Mouse (Mus musculus) forebrain, embryonic 14.5 days (tissue): ENCODE measurements around the gene Bmp6. TPM values are rescaled to one million over a fixed set of nuclear protein-coding genes. Genes with fewer than 3 reads are reported as not detected.
A peak's percentile ranks its signal among the peaks of the same experiment; 100 is the strongest.

Source experiments
- ATAC-seq: fragments of 200-750 bp; cut with Nextera tagmentation; 2 replicates; pipeline ENCODE4 v1.8.0; 2017; ENCODE audit warnings: mild to moderate bottlenecking, moderate library complexity
- DNase-seq: peaks from one replicate; pipeline ENCODE4 v3.0.0-alpha.2; 2015; ENCODE audit warnings: low spot score
- H3K27ac ChIP-seq: fragments of 300-500 bp; sonication (generic); 2 replicates; pipeline ENCODE4 v1.5.1; 2014; ENCODE audit warnings: low read depth, mild to moderate bottlenecking, control low read depth, low read length, moderate library complexity
- H3K27me3 ChIP-seq: fragments of 300-500 bp; sonication (generic); replicated peaks from 2 replicates; pipeline ENCODE4 v1.6.1; 2014; ENCODE audit warnings: low read length, control low read depth, mixed read lengths; ENCODE audit not compliant: control insufficient read depth, insufficient read depth
- H3K36me3 ChIP-seq: fragments of 300-500 bp; sonication (generic); 2 replicates; pipeline ENCODE4 v1.6.1; 2014; ENCODE audit warnings: low read length, control low read depth; ENCODE audit not compliant: control insufficient read depth, insufficient read depth
- H3K4me1 ChIP-seq: fragments of 300-500 bp; sonication (generic); 2 replicates; pipeline ENCODE4 v1.6.1; 2014; ENCODE audit warnings: antibody characterized with exemption, low read length, control low read depth; ENCODE audit not compliant: control insufficient read depth, insufficient read depth
- H3K4me2 ChIP-seq: fragments of 300-500 bp; sonication (generic); 2 replicates; pipeline ENCODE4 v1.6.1; 2014; ENCODE audit warnings: mild to moderate bottlenecking, control low read depth, low read length
- H3K4me3 ChIP-seq: fragments of 300-500 bp; sonication (generic); 2 replicates; pipeline ENCODE4 v1.5.1; 2014; ENCODE audit warnings: low read depth, low read length, control low read depth
- H3K9ac ChIP-seq: fragments of 300-500 bp; sonication (generic); 2 replicates; pipeline ENCODE4 v1.6.1; 2014; ENCODE audit warnings: mild to moderate bottlenecking, low read length, control low read depth, moderate library complexity
- H3K9me3 ChIP-seq: fragments of 300-500 bp; sonication (generic); replicated peaks from 2 replicates; pipeline ENCODE4 v1.6.1; 2016; ENCODE audit warnings: low read length, control low read depth, mixed read lengths; ENCODE audit not compliant: control insufficient read depth
- WGBS: fragments of 180-500 bp; shearing (Covaris S2); extraction: QIAGEN DNeasy Blood & Tissue Kit; methylation state at CpG from one replicate; pipeline ENCODE4 v1.1.7; 2014; 5-methylcytosine and 5-hydroxymethylcytosine counted together
- polyA plus RNA-seq: library from polyadenylated mRNA; unstranded; fragments of >200 nt; fragmentation: Nextera tagmentation; extraction: Ambion mirVana; gene quantifications from 2 replicates; pipeline ENCODE4 v1.2.1, GENCODE M21; 2014

Gene Bmp6
- 2.6 and 3.7 TPM in 2 replicates for polyA plus RNA-seq

GRCm38 (mm10) chr13:38344713-38345430 lies at the start of gene Bmp6:
TSS of gene Bmp6 (plus strand) at chr13:38345107.
- 3% methylated on average over 54 of the region's 54 CpGs for WGBS
- H3K27me3 ChIP-seq, result peaks cover 46% of the 10 kb centered on the region

GRCm38 (mm10) chr13:38296166-38296565 lies 48.7 kb upstream of the Bmp6 start:
- Histone ChIP-seq H3K9ac (no peak overlapping the region), H3K4me2 (no peak overlapping the region), H3K36me3 (no peaks in the 10 kb centered on the region), H3K4me1 (no peaks in the 10 kb centered on the region), H3K27ac (no peak overlapping the region), H3K9me3 (no peaks in the 10 kb centered on the region; the same call in 1 of the 2 replicates), H3K27me3 (no peaks in the 10 kb centered on the region), H3K4me3 (no peak overlapping the region)
- ATAC-seq, result no peak
- WGBS, result 84% methylated on average over 8 of the region's 8 CpGs
- no peak for DNase-seq

More at GRCm38 (mm10) chr13:38344713-38345430, at the start of gene Bmp6:
- Histone ChIP-seq H3K27ac (no peak within 1 kb of the TSS), H3K36me3 (no peaks in the 10 kb centered on the region), H3K9me3 (no peaks in the 10 kb centered on the region), H3K4me1 (peaks cover 10% of the 10 kb centered on the region), H3K9ac (peak within 1 kb of the TSS; percentile 21; the same call in 1 of the 2 replicates), H3K4me2 (peak within 1 kb of the TSS; percentile 80), H3K4me3 (peak within 1 kb of the TSS; percentile 41)
- peak; percentile 88 for DNase-seq
- ATAC-seq, result peak; percentile 94

- Histone ChIP-seq H3K4me1 (no peaks in the 10 kb centered on the region), H3K4me2 (no peak overlapping the region), H3K9me3 (no peaks in the 10 kb centered on the region; the same call in 1 of the 2 replicates), H3K4me3 (no peak overlapping the region), H3K9ac (no peak overlapping the region), H3K27me3 (no peaks in the 10 kb centered on the region), H3K27ac (no peak overlapping the region), H3K36me3 (no peaks in the 10 kb centered on the region)
- 82% methylated on average over 8 of the region's 8 CpGs for WGBS
- DNase-seq (no peak), ATAC-seq (no peak)
Measured at GRCm38 (mm10) chr13:38296601-38297000, 48.3 kb upstream of the Bmp6 start.

GRCm38 (mm10) chr13:38311125-38311524 lies 33.8 kb upstream of the Bmp6 start:
- Histone ChIP-seq H3K36me3 (no peaks in the 10 kb centered on the region), H3K27me3 (no peaks in the 10 kb centered on the region), H3K27ac (no peak overlapping the region), H3K9ac (no peak overlapping the region), H3K4me3 (no peak overlapping the region), H3K4me1 (no peaks in the 10 kb centered on the region), H3K9me3 (no peaks in the 10 kb centered on the region), H3K4me2 (no peak overlapping the region)
- no peak for ATAC-seq
- 96% methylated on average over 3 of the region's 3 CpGs for WGBS
- no peak for DNase-seq

GRCm38 (mm10) chr13:38312357-38313040 lies 32.4 kb upstream of the Bmp6 start:
- Histone ChIP-seq H3K27ac (no peak overlapping the region), H3K9me3 (no peaks in the 10 kb centered on the region), H3K4me1 (no peaks in the 10 kb centered on the region), H3K4me3 (no peak overlapping the region), H3K36me3 (no peaks in the 10 kb centered on the region), H3K27me3 (no peaks in the 10 kb centered on the region), H3K4me2 (no peak overlapping the region), H3K9ac (no peak overlapping the region)
- DNase-seq (no peak), ATAC-seq (no peak)
- 86% methylated on average over 12 of the region's 12 CpGs for WGBS

- Histone ChIP-seq H3K36me3 (no peaks in the 10 kb centered on the region), H3K9me3 (no peaks in the 10 kb centered on the region), H3K4me1 (no peaks in the 10 kb centered on the region), H3K27ac (no peak overlapping the region), H3K27me3 (no peaks in the 10 kb centered on the region), H3K4me2 (no peak overlapping the region), H3K4me3 (no peak overlapping the region), H3K9ac (no peak overlapping the region)
- WGBS, result 88% methylated on average over 7 of the region's 7 CpGs
- DNase-seq, result no peak
- ATAC-seq, result no peak
Measured at GRCm38 (mm10) chr13:38314590-38314989, 30.3 kb upstream of the Bmp6 start.

- WGBS, result 89% methylated on average over 1 of the region's 1 CpGs
- no peak for ATAC-seq
- H3K4me2 ChIP-seq, result no peak overlapping the region
- no peak for DNase-seq
- H3K4me1 ChIP-seq, result no peaks in the 10 kb centered on the region
- H3K9me3 ChIP-seq, result no peaks in the 10 kb centered on the region
- no peak overlapping the region for H3K27ac ChIP-seq
- H3K4me3 ChIP-seq, result no peak overlapping the region
- no peaks in the 10 kb centered on the region for H3K27me3 ChIP-seq
- H3K9ac ChIP-seq, result no peak overlapping the region
- H3K36me3 ChIP-seq, result no peaks in the 10 kb centered on the region
Measured at GRCm38 (mm10) chr13:38318418-38318817, 26.5 kb upstream of the Bmp6 start.

- no peaks in the 10 kb centered on the region for H3K27me3 ChIP-seq
- DNase-seq (peak; percentile 10), ATAC-seq (no peak)
- H3K27ac ChIP-seq, result no peak overlapping the region
- H3K36me3 ChIP-seq, result no peaks in the 10 kb centered on the region
- no peaks in the 10 kb centered on the region for H3K9me3 ChIP-seq
- 84% methylated on average over 10 of the region's 10 CpGs for WGBS
- H3K9ac ChIP-seq, result no peak overlapping the region
- no peak overlapping the region for H3K4me2 ChIP-seq
- no peak overlapping the region for H3K4me3 ChIP-seq
- H3K4me1 ChIP-seq, result peaks cover 6% of the 10 kb centered on the region; the same call in 1 of the 2 replicates
Measured at GRCm38 (mm10) chr13:38320354-38320753, 24.6 kb upstream of the Bmp6 start.

GRCm38 (mm10) chr13:38324452-38324851 lies 20.5 kb upstream of the Bmp6 start:
- WGBS, result 57% methylated on average over 10 of the region's 10 CpGs

More at GRCm38 (mm10) chr13:38324452-38324851, 20.5 kb upstream of the Bmp6 start:
- H3K4me1 ChIP-seq, result peaks cover 6% of the 10 kb centered on the region; the same call in 1 of the 2 replicates
- H3K4me3 ChIP-seq, result no peak overlapping the region
- peak; percentile 76 for DNase-seq
- H3K4me2 ChIP-seq, result no peak overlapping the region
- ATAC-seq, result peak; percentile 79
- H3K9ac ChIP-seq, result no peak overlapping the region
- H3K36me3 ChIP-seq, result no peaks in the 10 kb centered on the region
- H3K9me3 ChIP-seq, result no peaks in the 10 kb centered on the region
- no peaks in the 10 kb centered on the region for H3K27me3 ChIP-seq
- H3K27ac ChIP-seq, result no peak overlapping the region
